Mouse (Mus musculus) left cerebral cortex, adult 11 months (tissue): ENCODE measurements around the gene Rnf217.
A peak's percentile ranks its signal among the peaks of the same experiment; 100 is the strongest.

Experiments
- DNase-seq: peaks from one replicate; pipeline ENCODE4 v3.0.0; 2022; ENCODE audit warnings: low spot score

Rnf217 gene

DNA sequence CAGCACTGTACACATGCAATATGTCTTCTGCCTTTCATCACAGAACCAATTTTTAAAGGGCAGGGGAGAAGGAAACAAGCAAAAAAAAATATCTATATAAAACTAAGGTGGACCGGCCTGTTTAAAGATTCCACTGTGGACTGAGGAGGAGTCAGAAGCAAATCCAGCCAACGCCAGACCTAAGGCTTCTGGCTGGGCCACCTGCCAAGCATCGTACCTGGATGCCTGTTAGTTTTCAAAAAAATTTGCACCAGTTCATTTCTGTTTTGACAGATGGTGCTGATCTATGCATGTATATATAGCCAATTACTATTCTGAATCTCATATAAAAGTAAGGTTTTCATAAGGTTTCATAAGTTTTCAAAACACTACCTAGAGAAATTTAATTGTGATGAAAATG lies 113.2 kb downstream of the Rnf217 start:
- DNase-seq, result no peak

DNA sequence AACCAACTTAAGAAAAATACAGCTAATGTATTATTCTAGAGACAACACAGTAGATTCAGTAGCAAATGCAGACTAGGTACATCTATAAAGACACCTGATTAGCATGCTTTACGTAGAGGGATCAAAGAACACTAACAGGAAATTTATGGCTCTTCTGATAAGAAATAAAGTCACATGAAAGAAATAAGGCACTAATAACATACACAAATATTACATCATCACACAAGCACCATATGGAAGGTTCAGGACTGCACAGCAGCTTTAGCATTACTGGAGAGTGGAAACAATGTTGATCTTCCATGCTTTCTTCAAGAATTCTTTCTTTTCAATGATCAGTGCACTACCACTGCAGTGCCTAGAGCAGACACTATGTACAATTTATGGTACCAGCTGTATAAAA lies 114.7 kb downstream of the Rnf217 start:
- no peak for DNase-seq

DNA sequence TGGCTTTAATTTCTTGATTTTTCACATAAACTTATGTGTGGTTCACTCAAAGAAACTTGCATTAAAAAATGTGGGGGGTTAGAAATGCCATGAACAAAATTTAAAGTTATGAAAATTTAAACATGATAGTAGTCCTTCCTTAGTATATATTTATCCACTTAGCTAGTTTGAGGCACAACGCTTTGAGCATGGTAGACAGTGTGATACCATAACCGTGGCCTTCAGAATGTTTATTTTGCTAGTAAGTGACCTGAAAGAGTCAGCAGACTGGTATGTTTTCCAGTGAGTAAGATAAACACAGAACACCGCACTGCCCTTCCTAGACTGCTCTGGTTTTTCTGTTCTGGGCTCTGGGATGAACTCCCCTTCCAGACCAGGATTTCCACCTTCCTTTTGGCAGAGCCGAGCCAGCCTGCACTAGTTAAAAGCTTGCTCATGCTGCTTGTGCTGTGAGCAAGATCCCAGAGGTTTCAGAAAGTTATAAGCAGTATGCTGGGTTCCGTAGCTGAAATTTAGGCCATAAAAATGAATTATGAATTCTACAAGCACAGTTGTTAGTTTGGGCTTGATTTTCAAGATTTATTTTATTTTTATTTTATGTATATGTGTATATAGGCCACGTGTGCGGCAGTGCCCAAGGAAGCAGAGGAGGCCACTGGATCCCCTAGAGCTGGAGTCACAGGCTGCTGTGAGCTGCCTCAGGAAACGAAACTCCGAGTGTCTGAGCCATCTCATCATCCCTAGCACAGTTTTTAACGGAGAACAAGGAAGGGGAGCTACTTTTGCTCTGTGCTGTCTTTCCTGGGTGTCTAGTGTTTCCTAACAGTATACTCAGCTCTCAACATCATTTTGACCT lies 141.7 kb downstream of the Rnf217 start:
- DNase-seq, result no peak

DNA sequence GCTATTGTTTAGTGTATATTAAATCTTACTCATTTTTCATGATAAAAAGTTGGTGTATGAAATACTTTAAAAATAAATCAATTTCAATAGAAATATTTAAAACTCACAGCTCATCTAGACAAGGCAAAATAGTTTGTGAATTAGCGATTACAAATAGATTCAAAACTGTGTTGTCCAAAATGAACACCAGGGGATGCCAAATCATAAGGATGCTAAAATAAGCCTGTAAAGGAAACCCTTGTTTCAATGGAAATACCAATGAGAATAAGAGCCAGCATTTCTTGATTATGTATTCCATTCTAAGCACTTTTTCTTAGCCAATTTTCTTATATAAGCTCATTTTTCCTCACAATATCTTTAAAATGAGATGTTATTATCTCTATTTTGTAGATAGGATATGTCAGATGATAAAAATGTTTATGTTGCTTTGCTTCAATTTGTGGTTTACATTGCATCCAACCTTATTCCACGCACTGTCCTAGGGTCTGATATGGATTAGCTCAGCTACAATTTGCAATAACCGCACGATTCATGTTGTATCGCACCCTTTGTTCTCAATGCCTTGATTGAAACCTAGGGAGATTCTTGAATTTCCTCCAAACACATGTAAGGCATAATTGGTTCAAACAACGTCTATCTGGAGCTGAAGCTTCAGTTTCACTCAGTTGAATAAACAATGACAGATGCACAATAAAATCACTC lies 143.0 kb downstream of the Rnf217 start:
- DNase-seq, result no peak

DNA sequence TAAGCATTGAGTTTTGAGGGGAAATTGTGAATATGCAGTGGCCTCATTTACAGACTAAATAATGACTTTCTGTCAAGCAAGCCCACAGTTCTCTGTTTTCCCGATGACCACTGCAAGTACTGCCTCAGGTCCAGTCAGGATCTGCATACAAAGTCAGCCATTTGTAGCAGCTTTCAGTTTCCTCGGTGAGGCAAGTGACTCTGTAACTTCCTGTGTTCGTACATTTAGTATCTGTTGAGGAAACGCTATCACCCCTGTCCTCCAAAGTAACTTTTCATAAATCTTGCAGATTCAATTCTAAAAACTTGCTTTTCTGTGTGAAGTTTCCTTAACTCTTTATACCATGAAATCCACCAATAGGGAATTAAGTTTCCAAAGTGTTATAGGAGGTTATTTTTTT lies 143.6 kb downstream of the Rnf217 start:
- DNase-seq, result no peak

DNA sequence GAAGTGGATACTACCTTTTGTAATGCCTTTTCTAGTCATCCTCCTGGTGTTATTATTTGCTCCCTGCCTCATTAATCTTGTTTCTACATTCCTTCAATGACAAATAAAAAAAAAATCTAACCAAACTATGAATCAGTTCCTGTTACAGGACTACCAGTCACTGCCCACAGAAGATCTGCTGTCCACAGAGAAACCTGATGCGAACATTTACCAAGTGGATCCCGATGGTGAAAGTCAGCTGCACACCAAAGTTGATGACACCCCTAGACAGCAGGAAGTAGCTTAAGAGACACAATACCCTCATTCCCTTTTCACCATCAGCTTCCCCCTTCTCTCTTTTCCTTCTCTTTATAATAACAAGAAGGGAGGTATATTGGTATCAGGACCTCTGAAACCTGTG lies 145.9 kb downstream of the Rnf217 start:
- no peak for DNase-seq

DNA sequence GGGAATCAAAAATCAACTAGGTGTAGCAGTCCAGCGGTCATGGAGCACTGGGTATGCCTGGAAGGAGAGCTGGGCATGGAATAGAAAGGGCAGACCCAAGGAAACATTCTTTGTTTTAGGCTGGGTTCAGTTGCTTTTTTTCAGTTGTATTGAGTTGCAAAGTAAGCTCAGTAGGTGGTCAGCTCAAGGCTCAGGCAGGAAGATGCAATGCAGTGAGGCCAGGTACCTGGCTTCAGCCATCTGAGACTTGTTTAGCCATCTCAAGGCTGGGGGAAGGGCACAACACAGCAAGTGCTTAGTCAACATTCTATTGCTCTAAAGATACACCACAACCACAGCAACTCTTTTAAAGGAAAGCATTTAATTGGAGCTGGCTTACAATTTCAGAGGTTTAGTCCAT lies 152.2 kb downstream of the Rnf217 start:
- no peak for DNase-seq

DNA sequence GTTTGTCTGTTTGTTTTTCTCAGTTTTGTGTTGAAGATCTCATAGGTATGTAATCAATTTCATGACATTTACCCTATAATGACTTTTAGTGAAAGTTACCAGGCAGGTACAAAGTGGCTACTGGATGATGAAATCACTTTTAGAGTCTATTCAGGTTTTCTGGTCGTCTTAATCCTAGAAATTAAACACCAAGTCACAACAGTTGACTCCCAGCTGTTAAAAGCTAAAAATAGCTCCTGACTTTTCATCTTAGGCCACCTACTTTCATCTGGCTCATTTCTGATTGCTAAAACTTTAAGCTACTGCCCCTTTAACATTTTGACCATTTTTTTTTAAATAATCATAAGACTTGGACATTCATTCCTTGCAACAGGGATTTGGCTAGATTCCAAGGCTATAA lies 161.9 kb downstream of the Rnf217 start:
- DNase-seq, result no peak

DNA sequence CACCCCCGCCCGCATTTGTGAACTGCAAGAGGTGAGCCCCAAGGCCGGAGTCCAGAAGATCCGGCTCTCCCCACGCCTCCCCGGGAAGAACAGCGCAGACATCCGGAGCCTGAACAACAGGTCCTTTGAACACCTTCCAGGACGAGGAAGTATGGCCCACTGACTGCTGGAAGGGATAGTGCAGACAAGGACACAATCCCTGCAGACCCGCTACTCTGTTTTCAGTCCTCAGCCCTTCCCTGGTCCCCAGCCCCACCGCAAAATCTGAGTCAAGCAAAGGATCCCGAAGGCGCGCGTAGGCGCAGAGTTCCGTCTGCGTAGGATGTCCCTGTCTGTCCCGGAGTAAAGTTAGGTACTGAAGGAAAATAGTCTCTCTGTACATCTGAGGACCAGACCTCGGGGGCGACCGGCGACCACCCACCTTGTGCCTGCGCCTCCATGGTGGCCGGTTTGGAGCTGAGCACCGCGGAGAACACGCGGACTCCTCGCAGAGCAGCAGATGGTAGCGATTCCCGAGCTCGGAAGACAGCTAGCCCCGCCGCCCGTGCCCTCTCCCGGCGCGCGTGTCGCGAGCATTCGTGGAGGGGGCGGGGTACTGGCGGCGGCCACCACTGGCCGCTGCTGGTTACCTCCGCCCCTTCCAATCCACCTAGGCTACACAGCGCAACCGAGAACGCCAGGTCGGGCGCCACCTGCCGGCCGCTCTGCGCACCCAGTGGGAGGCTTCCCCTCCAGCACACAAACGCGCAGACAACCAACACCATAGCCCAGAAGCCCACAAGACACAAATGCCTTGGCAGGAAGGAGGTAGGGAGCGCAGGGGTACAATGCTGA lies 163.5 kb downstream of the Rnf217 start, which contains the start of gene Tpd52l1:
Gene Tpd52l1 (minus strand): TSS at position 668 of the 834 bp plus-strand sequence.
- DNase-seq, result peak; percentile 73

DNA sequence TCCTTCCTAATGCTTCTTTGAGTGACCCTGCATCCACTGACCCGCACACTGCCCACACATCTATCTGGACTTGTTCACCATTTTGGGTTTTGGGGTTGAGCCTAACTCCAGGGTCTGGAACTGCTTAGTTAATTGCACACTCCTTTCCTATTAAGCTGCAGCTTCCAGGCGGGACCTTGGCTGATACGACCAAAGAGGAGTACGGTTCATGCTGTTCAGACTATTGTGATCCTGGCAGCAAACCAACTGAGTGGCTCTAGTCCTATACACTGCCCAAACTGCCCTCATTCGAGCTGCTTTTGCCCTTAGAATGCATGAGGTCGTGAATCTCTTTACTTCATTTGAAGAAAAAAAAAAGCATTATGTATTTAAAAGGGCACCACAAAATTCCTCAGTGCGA lies 164.8 kb downstream of the Rnf217 start:
- no peak for DNase-seq
